In genomic region chr17:16726904-16727303, GRCm38 (mm10) we compare ENCODE assay signal across 15 mouse cellular contexts.
"Had no signal": no experiment of that assay in that cellular context is flagged by ENCODE, and none has a peak within 500 bp of the region (broad histone marks: within the 10 kb centered on the region; RNA-seq: fewer than 3 reads in every experiment).

No protein-coding gene starts in this region.

- H3K9me3 ChIP-seq: lung, embryonic 15.5 days; midbrain, embryonic 13.5 days; midbrain, embryonic 15.5 days; neural tube, embryonic 12.5 days; stomach, embryonic 15.5 days had no signal

- H3K4me3 ChIP-seq: lung, embryonic 15.5 days; megakaryocyte, embryonic 14.5 days; midbrain, embryonic 13.5 days; midbrain, embryonic 15.5 days; neural tube, embryonic 12.5 days; stomach, embryonic 15.5 days had no signal

- DNase-seq: lung, adult 18-20 months; lung, postnatal 14 days; lung, postnatal 36 days; right cerebral cortex, postnatal 14 days; thymus, adult 2 months; thymus, postnatal 25 days; thymus, postnatal 4 days had no signal

- H3K36me3 ChIP-seq: lung, embryonic 15.5 days; midbrain, embryonic 13.5 days; midbrain, embryonic 15.5 days; neural tube, embryonic 12.5 days; stomach, embryonic 15.5 days had no signal

- H3K27ac ChIP-seq: lung, embryonic 15.5 days; macrophage; midbrain, embryonic 13.5 days; midbrain, embryonic 15.5 days; neural tube, embryonic 12.5 days; stomach, embryonic 15.5 days; stomach, postnatal 0 days had no signal

- H3K27me3 ChIP-seq: lung, embryonic 15.5 days; megakaryocyte, embryonic 14.5 days; midbrain, embryonic 13.5 days; midbrain, embryonic 15.5 days; neural tube, embryonic 12.5 days; stomach, embryonic 15.5 days had no signal

- H3K4me1 ChIP-seq: lung, embryonic 15.5 days; megakaryocyte, embryonic 14.5 days; midbrain, embryonic 13.5 days; midbrain, embryonic 15.5 days; neural tube, embryonic 12.5 days; stomach, embryonic 15.5 days had no signal
